Mouse (Mus musculus) MEL (cell line): ENCODE results near the gene Mapkap1. TPM values are rescaled to one million over a fixed set of nuclear protein-coding genes. Genes with fewer than 3 reads are reported as not detected.

Source experiments
- DNase-seq: peaks from one replicate; pipeline ENCODE4 v3.0.0; 2011; ENCODE audit warnings: low read depth, low spot score
- H3K27ac ChIP-seq: 2 replicates; pipeline ENCODE4 v1.5.1; 2012; ENCODE audit warnings: low read depth, mild to moderate bottlenecking, control low read depth, low read length, moderate library complexity; ENCODE audit not compliant: control insufficient read depth
- H3K27me3 ChIP-seq, 2 experiments: fragments of 150-350 bp in 1 of 2; sonication (generic) in 1 of 2; 2 replicates each; pipeline ENCODE4 v1.6.1; 2012; ENCODE audit warnings: low read length in 2 of 2, mild to moderate bottlenecking in 2 of 2, improper control_type of control experiment in 1 of 2, moderate library complexity in 1 of 2; ENCODE audit not compliant: insufficient read depth in 2 of 2, control insufficient read depth in 1 of 2
- H3K36me3 ChIP-seq, 2 experiments: 2 replicates each; pipeline ENCODE4 v1.6.1; 2012 to 2014; ENCODE audit warnings: low read length in 2 of 2, improper control_type of control experiment in 1 of 2, inconsistent platforms in 1 of 2, mild to moderate bottlenecking in 1 of 2; ENCODE audit not compliant: insufficient read depth in 2 of 2, control insufficient read depth in 1 of 2
- H3K4me1 ChIP-seq, 2 experiments: fragments of 150-350 bp in 1 of 2; sonication (generic) in 1 of 2; 2 replicates each; pipeline ENCODE4 v1.6.1; 2012; ENCODE audit warnings: low read length in 2 of 2, improper control_type of control experiment in 1 of 2, mild to moderate bottlenecking in 1 of 2; ENCODE audit not compliant: insufficient read depth in 2 of 2, control insufficient read depth in 1 of 2
- H3K4me3 ChIP-seq, 2 experiments: fragments of 150-350 bp in 1 of 2; sonication (generic) in 1 of 2; 2 replicates each; pipeline ENCODE4 v1.5.1; 2012; ENCODE audit warnings: low read depth in 2 of 2, low read length in 2 of 2, mild to moderate bottlenecking in 2 of 2, moderate library complexity in 2 of 2, control low read depth in 1 of 2, improper control_type of control experiment in 1 of 2; ENCODE audit not compliant: control insufficient read depth in 1 of 2, insufficient read depth in 1 of 2
- H3K79me2 ChIP-seq: 2 replicates; pipeline ENCODE4 v1.6.1; 2012; ENCODE audit warnings: mild to moderate bottlenecking, low read length, moderate library complexity; ENCODE audit not compliant: control insufficient read depth, poor library complexity, insufficient read depth
- H3K9ac ChIP-seq: 2 replicates; pipeline ENCODE4 v1.6.1; 2012; ENCODE audit warnings: low read depth, mild to moderate bottlenecking, control low read depth, low read length, moderate library complexity; ENCODE audit not compliant: control insufficient read depth, poor library complexity, severe bottlenecking
- H3K9me3 ChIP-seq: fragments of 150-350 bp; sonication (generic); replicated peaks from 2 replicates; pipeline ENCODE4 v1.6.1; 2012; ENCODE audit warnings: mild to moderate bottlenecking, low read length, improper control_type of control experiment, moderate library complexity; ENCODE audit not compliant: insufficient read depth
- BHLHE40 ChIP-seq: IDR thresholded peaks from 2 replicates; pipeline ENCODE4 v1.6.1; 2012; ENCODE audit warnings: low read depth, mild to moderate bottlenecking, inconsistent platforms, low read length, improper control_type of control experiment, borderline replicate concordance
- CHD1 ChIP-seq: IDR thresholded peaks from 2 replicates; pipeline ENCODE4 v1.6.1; 2012; ENCODE audit warnings: low read depth, mild to moderate bottlenecking, inconsistent platforms, low read length, improper control_type of control experiment
- E2F4 ChIP-seq: IDR thresholded peaks from 2 replicates; pipeline ENCODE4 v1.6.1; 2011; ENCODE audit warnings: low read depth, low read length, improper control_type of control experiment, borderline replicate concordance
- GATA1 ChIP-seq: IDR thresholded peaks from 2 replicates; pipeline ENCODE4 v1.6.1; 2011; ENCODE audit warnings: low read depth, low read length, improper control_type of control experiment
- KAT2A ChIP-seq: conservative IDR thresholded peaks from 2 replicates; pipeline ENCODE4 v1.6.1; 2012; ENCODE audit warnings: low read depth, low read length, improper control_type of control experiment, inconsistent platforms
- MAX ChIP-seq: IDR thresholded peaks from 2 replicates; pipeline ENCODE4 v1.6.1; 2011; ENCODE audit warnings: low read length, improper control_type of control experiment
- MXI1 ChIP-seq: IDR thresholded peaks from 2 replicates; pipeline ENCODE4 v1.6.1; 2011; ENCODE audit warnings: mild to moderate bottlenecking, low read depth, low read length, improper control_type of control experiment
- MYC ChIP-seq: IDR thresholded peaks from 2 replicates; pipeline ENCODE4 v1.6.1; 2011; ENCODE audit warnings: low read depth, mild to moderate bottlenecking, low read length, improper control_type of control experiment, moderate library complexity
- NELFE ChIP-seq: IDR thresholded peaks from 2 replicates; pipeline ENCODE4 v1.6.1; 2011; ENCODE audit warnings: low read depth, low read length, improper control_type of control experiment
- POLR2A ChIP-seq, 2 experiments: IDR thresholded peaks; 2 replicates each; pipeline ENCODE4 v1.6.1; 2011 to 2012; ENCODE audit warnings: low read length in 2 of 2, mild to moderate bottlenecking in 2 of 2, control low read depth in 1 of 2, improper control_type of control experiment in 1 of 2, low read depth in 1 of 2, moderate library complexity in 1 of 2; ENCODE audit not compliant: control insufficient read depth in 1 of 2, insufficient read depth in 1 of 2, poor library complexity in 1 of 2
- POLR2AphosphoS5 ChIP-seq: IDR thresholded peaks from 2 replicates; pipeline ENCODE4 v1.6.1; 2012; ENCODE audit warnings: low read depth, borderline replicate concordance, mild to moderate bottlenecking, inconsistent platforms, low read length, moderate library complexity, mixed read lengths
- TAL1 ChIP-seq: IDR thresholded peaks from 2 replicates; pipeline ENCODE4 v1.6.1; 2012; ENCODE audit warnings: mild to moderate bottlenecking, inconsistent platforms, low read length, moderate library complexity, mixed read lengths
- TBP ChIP-seq: IDR thresholded peaks from 2 replicates; pipeline ENCODE4 v1.8.0; 2011; ENCODE audit warnings: low read depth, low read length, improper control_type of control experiment
- USF2 ChIP-seq, 2 experiments: IDR thresholded peaks; 2 replicates each; pipeline ENCODE4 v1.6.1; 2011 to 2012; ENCODE audit warnings: improper control_type of control experiment in 2 of 2, low read length in 2 of 2, borderline replicate concordance in 1 of 2, inconsistent platforms in 1 of 2, low read depth in 1 of 2, mild to moderate bottlenecking in 1 of 2; ENCODE audit not compliant: insufficient read depth in 1 of 2
- ZC3H11A ChIP-seq: IDR thresholded peaks from 2 replicates; pipeline ENCODE4 v1.6.1; 2012; ENCODE audit warnings: low read depth, mild to moderate bottlenecking, inconsistent platforms, low read length, improper control_type of control experiment
- ZKSCAN1 ChIP-seq: IDR thresholded peaks from 2 replicates; pipeline ENCODE4 v1.6.1; 2012; ENCODE audit warnings: low read depth, mild to moderate bottlenecking, inconsistent platforms, low read length, improper control_type of control experiment, moderate library complexity
- ZMIZ1 ChIP-seq: IDR thresholded peaks from 2 replicates; pipeline ENCODE4 v1.6.1; 2012; ENCODE audit warnings: low read depth, mild to moderate bottlenecking, inconsistent platforms, low read length, improper control_type of control experiment, moderate library complexity
- polyA plus RNA-seq, 2 experiments: library from polyadenylated mRNA; stranded (reverse) in 1 of 2; unstranded in 1 of 2; fragments of >175 nt in 1 of 2; fragments of >200 nt in 1 of 2; gene quantifications; 2 replicates each; pipeline versions ENCODE4 v1.2.1 to v1.2.4; 2012; ENCODE audit warnings: low replicate concordance in 2 of 2, low read depth in 1 of 2; ENCODE audit not compliant: insufficient read length in 2 of 2, insufficient read depth in 1 of 2, missing spikeins in 1 of 2
- total RNA-seq: library from RNA; depleted of rRNA; stranded (reverse); fragments of 300-350 nt; gene quantifications from 2 replicates; pipeline ENCODE4 v1.2.3, GENCODE M21; 2012

Mapkap1 gene
- total and polyA plus RNA-seq, 3 experiments: 42.1 to 52.5 TPM; not detected in 1

GRCm38 (mm10) chr2:34569131-34569530, 162.6 kb downstream of the Mapkap1 start:
- H3K36me3 ChIP-seq: no peaks in the 10 kb centered on the region
- TF ChIP-seq CHD1: no peak
- TF ChIP-seq MXI1: no peak
- TF ChIP-seq POLR2A (IDR thresholded peaks at IDR 0.05; ENCODE audit: control insufficient read depth in 1 of 2, insufficient read depth in 1 of 2, low read depth in 1 of 2, low read length in 2 of 2, poor library complexity in 1 of 2): no peak
- no peak for TF ChIP-seq TAL1
- TF ChIP-seq E2F4: no peak
- no peak for TF ChIP-seq ZKSCAN1
- no peak for TF ChIP-seq TBP
- TF ChIP-seq MYC: no peak
- no peak for TF ChIP-seq BHLHE40
- TF ChIP-seq ZMIZ1: no peak
- TF ChIP-seq NELFE: no peak
- no peak for TF ChIP-seq GATA1
- no peak for TF ChIP-seq ZC3H11A
- no peak for TF ChIP-seq KAT2A

GRCm38 (mm10) chr2:34570378-34570777, 163.8 kb downstream of the Mapkap1 start:
- Histone ChIP-seq H3K27ac (no peak overlapping the region), H3K27me3 (no peaks in the 10 kb centered on the region), H3K79me2 (no peaks in the 10 kb centered on the region), H3K4me3 (no peak overlapping the region), H3K4me1 (no peaks in the 10 kb centered on the region), H3K9me3 (no peaks in the 10 kb centered on the region), H3K9ac (no peak overlapping the region), H3K36me3 (no peaks in the 10 kb centered on the region)
- DNase-seq: no peak
- TF ChIP-seq NELFE (no peak), MAX (no peak), USF2 (IDR thresholded peaks at IDR 0.05; ENCODE audit: borderline replicate concordance in 1 of 2, insufficient read depth in 1 of 2, low read depth in 1 of 2, low read length in 2 of 2) (no peak), KAT2A (no peak)
- TF ChIP-seq, all 39 proteins: peak for 0

More at GRCm38 (mm10) chr2:34569131-34569530, 162.6 kb downstream of the Mapkap1 start:
- Histone ChIP-seq H3K79me2 (no peaks in the 10 kb centered on the region), H3K4me1 (no peaks in the 10 kb centered on the region), H3K27ac (no peak overlapping the region), H3K9me3 (no peaks in the 10 kb centered on the region), H3K4me3 (no peak overlapping the region), H3K9ac (no peak overlapping the region), H3K27me3 (no peaks in the 10 kb centered on the region)
- DNase-seq: no peak

- H3K27ac ChIP-seq: no peak overlapping the region
- H3K9me3 ChIP-seq: no peaks in the 10 kb centered on the region
- TF ChIP-seq TBP (no peak), POLR2AphosphoS5 (no peak)
- TF ChIP-seq, all 39 proteins: peak for 0
- no peaks in the 10 kb centered on the region for H3K79me2 ChIP-seq
- DNase-seq: no peak
- no peaks in the 10 kb centered on the region for H3K4me1 ChIP-seq
- no peak overlapping the region for H3K9ac ChIP-seq
- H3K4me3 ChIP-seq: no peak overlapping the region
- no peaks in the 10 kb centered on the region for H3K27me3 ChIP-seq
- no peaks in the 10 kb centered on the region for H3K36me3 ChIP-seq
These were observed 164.5 kb downstream of the Mapkap1 start for GRCm38 (mm10) chr2:34571096-34571495.
